Mouse (Mus musculus) gastrocnemius, postnatal 25 days (tissue): Measurements from ENCODE around the gene Ciapin1. TPM values are rescaled to one million over a fixed set of nuclear protein-coding genes. Genes with fewer than 3 reads are reported as not detected.
"Not testable (repeated sequence)": the region's sequence is repeated elsewhere in the genome, so short reads cannot be mapped to it uniquely, and the experiment has no call there.

Experiments
- DNase-seq: peaks from one replicate; pipeline ENCODE4 v3.0.0; 2022
- total RNA-seq, 2 experiments: library from RNA; stranded (reverse); gene quantifications; 1 replicate in 1 of 2; 2 replicates in 1 of 2; pipeline ENCODE4 v1.2.3; 2021

Gene Ciapin1
- total RNA-seq, 2 experiments from 2014 or later, result 38.4 to 45.3 TPM

DNA sequence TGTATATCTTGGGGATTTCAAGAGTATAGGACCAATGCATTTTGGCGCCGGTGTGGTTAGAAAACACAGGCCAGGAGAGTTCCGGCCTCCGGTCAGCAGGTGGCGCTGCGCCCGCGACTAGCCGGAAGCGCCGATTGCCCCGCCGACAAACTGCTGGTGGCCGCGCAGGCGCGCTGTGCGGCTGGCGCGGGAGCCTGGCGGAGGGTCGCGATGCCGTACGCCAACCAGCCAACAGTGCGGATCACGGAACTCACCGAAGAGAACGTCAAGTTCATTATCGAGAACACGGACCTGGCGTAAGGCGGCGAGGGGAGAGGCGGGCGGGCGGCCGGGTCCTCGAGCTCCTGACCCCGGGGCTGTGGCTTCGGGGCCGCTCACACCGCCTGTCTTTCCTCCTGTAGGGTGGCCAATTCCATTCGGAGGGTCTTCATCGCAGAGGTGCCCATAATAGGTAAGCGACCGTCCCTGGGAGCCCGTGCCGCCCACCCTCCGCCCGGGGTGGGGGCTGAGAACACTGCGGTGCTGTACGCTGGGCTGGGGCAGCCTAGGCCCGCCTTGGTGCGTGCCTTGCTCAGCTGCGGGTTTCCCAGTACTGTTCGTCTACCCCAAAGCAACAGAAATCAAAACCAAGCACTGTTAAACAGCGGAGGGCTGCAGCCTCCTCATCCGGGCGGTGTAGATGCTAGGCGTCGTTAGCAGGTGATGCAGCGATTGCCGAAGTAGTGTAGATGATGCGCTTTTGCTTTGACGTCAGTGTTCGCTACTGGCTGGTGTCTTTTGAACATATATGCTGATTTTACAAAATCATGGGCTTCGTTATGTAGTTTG, 19.4 kb upstream of the Ciapin1 start, which contains the start of gene Polr2c:
TSS of gene Polr2c (plus strand) at position 105 of the 828 bp plus-strand sequence.
- DNase-seq, result peak; percentile 83

DNA sequence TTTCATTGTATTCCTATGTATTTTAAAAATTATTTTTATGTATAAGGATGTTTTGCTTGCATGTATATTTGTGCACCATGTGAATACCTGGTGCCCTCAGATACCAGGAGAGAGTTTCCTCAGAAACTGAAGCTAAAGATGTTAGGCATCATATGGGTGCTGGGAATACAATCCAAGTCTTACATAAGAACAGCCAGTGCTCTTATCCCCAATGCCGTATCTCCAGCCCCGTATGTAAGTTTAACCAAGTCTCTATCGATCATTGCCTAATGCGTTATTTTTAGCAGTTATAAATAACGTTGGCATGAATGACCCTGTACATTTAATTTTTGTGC, 18.8 kb upstream of the Ciapin1 start:
- no peak for DNase-seq

DNA sequence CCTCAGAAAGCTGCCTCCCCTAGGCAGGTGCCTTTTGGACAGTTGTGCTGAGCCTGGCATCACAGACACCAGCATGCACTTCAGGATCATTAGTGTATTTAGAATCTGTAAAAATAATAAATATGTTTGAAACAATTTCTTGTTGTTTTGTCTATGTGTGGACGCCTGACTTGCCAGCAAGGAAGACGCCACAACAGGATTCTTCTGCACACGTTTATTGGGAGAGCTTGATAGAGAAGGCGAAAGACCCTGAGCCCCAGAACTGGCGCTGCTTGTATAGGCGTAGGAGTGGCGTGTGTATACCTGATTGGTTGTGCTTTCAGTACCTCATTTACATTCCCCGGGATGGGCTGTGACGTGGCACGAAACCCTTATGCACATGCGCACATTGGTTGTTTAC, 16.6 kb upstream of the Ciapin1 start:
- not testable (repeated sequence) for DNase-seq

DNA sequence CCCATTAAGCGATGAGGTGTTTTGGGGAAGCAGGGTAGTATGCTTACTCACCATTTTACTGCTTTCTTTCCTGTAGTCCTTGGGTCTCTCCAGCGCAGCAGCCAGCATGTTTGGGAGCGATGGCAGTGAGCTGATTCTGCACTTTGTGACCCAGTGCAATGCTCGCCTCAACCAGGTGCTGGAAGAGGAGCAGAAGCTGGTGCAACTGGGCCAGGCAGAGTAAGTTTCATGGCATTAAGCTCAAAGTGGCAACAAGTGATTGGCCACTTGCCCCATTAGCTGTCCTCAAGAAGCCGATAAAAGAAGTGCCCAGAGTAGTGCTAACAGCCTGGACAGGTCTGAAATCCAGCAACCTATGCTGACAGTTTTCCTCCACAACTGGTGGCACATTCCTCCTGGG, 11.9 kb upstream of the Ciapin1 start:
- DNase-seq, result no peak

DNA sequence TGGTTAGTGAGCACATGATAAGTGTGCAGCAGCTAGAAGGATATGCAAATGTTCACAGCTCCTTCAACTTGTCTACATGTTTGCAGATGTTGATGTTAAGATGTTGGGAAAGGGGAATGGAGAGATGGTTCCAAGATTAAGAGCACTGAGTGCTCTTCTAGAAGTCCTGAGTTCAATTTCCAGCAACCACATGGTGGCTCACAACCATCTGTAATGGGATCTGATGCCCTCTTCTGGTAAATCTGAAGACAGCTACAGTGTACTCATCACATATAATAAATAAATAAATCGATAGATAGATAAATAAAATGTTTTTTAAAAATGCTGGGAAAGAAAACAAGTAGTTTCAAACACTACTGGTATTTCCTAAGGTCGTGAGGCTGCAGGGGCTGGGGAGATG, 3.0 kb upstream of the Ciapin1 start:
- DNase-seq, result no peak

DNA sequence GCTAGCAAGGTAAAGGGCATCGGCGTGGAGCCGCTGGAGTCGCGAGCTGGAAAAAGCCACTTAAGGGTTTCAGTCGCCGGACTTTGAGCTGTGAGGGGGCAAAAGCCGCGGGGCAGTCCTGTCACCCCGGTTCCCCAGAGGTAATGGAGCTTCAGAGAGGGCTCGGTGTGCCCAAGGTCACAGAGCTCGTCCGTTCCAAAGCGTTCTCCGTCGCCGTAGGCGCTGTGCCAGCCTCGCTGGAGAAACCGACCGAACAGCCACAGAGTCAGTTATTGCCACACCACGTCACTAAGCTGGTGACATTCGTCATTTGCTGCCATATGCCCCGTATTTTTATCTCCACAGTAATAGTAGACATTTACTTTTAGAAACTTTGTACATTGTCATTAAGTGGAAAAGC, 442 bp upstream of the Ciapin1 start:
- peak; percentile 80 for DNase-seq

DNA sequence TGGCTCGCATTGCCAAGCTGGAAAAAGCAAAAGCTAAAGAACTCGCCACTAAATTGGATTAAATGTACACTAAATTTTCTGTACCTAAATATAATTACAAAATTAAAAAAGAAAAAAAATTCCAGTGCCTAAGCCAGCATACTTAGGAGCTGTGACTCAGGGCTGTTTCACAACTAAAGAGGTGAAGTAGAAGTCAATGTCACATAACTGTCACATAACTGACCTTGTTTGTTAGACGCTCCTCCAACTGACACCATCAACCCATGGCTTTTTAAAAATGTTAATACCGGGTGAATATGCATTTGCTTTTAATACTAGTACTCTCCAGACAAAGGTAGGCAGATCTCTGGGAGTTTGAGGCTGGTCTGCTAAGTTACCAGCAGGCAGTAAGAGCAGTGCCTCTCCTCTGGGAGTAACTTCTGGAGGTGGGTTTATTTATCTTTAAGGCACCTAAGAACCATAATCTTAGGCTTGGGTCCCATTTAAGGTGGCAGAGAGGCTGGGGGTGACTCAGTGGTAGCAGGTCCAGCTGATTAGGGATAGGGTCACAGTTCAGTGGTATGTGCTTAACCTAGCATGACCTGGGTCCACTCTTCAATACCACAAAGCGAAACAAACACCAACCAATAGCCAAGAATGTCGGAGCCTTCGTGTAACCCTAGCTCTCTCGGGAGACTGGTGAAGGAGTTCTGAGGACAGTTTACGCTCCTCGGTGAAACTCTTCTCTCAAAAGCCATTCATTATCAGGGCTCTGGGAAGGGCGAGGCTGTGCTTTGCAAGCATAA, 1.5 kb downstream of the Ciapin1 start:
- DNase-seq, result no peak

DNA sequence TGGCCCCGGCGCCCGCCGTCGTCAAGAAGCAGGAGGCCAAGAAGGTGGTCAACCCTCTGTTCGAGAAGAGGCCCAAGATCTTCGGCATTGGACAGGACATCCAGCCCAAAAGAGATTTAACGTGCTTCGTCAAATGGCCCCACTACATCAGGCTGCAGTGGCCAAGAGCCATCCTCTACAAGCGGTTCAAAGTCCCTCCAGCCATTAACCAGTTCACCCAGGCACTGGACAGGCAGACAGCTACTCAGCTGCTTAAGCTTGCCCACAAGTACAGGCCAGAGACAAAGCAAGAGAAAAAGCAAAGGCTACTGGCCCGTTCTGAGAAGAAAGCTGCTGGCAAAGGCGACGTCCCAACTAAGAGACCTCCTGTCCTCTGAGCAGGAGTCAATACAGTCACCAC, 2.4 kb downstream of the Ciapin1 start:
- not testable (repeated sequence) for DNase-seq

DNA sequence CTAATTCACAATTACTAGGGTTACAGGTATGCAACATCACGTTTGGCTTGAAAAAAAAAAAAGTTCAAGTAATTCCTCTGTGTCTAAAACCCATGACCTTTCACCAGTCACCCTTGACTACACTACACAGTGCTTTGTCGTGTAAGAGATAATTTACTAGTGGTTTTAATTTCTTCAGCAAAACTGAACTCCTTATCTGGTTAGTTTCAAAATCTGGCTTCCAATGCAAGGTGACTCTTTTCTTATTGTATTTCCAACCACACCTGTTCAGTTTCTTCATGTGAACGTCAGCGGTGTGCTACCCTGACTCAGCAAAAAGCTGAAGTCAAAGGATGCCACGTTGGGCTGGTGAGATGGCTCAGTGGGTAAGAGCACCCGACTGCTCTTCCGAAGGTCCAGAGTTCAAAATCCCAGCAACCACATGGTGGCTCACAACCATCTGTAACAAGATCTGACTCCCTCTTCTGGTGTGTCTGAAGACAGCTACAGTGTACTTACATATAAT, 4.2 kb downstream of the Ciapin1 start:
- not testable (repeated sequence) for DNase-seq

DNA sequence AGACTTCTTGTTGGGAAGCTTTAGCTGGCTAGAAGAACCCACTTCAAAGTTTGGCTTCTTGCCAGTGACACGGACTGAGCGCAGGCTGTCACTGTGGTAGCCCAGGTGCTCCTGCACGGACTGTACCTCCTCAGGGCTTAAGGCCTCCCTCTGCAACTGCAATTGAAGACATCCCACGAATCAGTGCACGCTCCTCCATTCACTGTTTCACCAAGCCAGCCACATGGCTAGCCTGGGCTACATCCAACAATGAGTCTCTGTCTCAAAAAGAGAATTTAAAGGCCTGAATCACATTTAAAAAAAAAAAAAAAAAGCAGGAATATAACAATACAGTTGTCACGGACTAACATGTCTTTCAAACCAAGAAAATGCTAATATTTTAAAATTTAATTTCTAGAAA, 9.9 kb downstream of the Ciapin1 start:
- DNase-seq, result no peak

DNA sequence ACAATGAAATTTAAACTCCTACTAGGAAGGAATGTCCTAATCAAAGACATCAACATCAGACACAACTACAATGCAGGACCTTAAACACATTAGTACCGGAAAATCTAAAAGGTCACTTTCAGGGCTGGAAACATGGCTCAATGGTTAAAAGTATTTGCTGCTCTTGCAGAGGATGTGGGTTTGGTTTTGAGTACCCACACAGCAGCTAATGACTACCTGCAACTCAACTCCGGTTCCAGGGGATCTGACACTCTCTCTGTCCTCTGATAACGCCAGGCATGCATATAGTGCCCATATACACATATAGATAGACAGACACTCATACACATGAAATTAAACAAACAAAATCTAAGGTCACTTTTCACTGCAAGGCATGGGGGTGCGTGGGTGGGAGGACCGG, 11.9 kb downstream of the Ciapin1 start:
- no peak for DNase-seq

DNA sequence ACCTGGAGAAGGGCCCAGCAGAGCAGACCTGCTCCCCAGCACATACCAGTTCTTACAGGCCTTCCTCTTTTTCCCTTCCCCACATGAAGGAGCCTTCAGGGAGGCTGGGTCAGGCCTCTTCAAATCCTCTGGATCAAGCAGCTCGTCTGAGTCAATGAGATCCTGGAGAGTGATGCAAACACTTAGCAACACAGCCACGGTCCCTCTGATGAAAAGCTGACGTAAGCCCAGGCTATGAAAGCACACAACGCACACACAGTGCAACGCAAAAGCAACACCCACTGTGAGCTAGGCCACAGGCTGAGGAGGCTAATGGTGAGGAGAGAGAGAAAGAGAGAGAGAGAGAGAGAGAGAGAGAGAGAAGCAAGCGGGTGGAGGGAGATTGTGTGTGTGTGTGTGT, 13.0 kb downstream of the Ciapin1 start:
- DNase-seq, result no peak

DNA sequence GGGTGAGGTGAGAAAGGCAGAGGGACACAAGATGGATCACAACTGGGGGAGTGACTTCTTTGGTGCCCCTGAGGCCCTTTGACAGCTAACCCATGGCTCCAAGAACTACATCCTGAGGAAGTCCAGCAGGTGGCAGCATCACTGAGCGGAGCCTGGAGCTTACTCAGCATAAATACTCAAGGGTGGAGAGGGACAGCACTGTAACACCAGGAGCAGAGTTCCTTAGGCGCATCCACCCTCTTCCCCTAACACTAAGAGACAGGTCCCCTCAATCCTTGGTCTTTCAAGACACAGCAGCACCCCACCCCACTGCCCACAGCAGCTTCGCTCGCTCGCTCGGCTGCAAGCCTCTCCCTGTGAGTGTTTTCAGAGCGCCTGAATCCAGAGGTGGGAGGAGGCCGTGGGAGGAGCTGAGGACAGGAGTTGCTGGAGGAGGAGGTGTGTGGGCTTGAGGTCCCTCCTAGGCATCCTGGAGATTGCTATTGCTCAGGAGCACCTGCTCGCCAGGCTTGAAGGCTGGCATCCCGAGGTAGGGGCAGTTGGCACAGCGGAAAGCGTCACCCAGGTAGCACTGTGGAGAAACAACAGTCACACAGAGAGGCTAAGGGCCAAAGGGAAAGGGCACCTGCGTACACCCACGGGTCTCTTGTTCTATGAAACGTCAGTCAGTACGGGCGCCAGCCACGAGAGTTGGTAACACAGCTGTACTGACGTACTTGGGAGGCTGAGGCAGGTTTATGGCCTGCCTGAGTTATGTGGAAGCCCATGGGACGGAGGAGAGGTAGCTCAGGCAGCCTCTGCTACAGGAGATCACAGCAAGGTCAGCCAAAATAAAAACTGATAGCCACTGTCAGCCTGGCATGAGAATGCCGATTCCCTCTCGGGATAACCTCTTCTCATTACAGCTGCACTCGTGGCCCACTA, 15.3 kb downstream of the Ciapin1 start:
- DNase-seq, result peak; percentile 30

DNA sequence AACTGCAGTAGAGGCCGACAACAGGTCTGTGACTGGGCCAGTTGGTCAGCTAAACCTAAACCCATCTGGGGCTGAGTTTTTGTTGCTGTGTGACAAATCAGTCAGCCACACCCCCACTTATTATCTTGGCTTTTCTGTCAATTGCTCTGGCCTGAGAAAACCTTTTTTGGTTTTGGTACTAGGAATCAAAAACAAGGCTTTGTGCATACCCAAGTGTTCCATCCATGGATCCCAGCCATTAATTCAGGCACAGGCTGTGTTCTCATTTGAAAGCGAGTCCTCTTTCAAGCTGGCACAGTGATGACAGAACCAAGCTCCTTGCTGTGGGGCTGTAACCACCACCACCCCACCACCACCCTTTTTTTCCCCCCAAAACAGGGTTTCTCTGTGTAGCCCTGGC, 16.8 kb downstream of the Ciapin1 start:
- no peak for DNase-seq

DNA sequence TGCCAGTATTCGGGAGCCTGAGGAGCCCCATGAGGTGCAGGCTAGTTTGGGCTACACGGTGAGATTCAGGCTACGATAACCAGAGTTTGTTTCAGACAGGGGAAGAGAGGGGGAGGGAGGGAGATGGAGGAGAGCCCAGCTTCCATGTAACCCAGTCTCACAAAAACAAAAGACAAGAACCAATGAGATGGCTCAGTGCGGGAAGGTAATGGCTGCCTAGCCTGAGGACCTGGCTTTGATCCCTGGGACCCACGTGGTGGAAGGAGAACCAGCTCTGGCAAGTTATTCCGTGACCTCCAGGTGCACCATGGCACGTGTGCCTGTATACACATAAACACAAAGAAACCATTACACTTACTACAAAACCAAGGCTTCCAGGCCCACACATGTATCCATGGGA, 17.6 kb downstream of the Ciapin1 start:
- DNase-seq, result no peak

DNA sequence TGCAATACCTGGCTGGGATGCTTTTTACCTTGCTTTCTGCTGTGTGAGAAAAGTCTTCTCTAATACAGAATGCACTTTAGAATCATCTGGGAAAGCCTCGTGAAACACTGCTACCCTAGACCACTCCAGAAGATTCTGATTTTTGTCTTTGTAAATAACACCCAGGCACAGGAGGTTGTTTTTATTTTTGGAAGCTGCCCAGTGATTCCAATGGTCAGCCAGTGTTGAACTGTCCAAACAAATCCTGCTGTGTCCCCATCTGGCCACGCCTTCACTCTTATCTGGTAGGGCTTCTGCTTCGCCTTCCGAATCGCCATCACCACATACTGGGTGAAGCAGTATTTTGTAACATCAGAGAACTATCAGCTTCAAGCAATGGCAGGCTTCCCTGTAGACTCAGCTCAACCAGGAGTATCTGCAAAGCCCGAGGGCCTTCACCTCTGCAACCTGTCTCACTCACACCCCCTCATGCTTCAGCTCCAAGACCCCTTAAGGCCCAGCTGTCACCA, 18.4 kb downstream of the Ciapin1 start:
- no peak for DNase-seq

DNA sequence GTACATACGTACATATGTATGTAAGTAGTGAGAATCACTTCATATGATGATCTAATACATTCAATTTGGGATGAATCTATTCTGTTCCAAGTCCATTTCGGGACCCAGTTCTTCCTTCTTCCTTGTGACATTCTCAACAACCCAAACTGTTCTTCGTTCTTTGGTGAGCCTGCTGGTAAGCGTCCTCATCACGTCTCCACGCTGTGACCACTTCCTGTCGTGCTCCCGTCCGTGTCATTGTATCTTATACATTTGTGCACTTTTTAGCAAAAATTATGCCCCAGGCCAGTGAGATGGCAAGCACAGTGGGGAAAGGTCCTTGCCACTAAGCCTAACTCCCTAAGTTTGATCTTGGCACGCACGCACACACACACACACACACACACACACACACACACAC, 20.2 kb downstream of the Ciapin1 start:
- DNase-seq, result no peak

DNA sequence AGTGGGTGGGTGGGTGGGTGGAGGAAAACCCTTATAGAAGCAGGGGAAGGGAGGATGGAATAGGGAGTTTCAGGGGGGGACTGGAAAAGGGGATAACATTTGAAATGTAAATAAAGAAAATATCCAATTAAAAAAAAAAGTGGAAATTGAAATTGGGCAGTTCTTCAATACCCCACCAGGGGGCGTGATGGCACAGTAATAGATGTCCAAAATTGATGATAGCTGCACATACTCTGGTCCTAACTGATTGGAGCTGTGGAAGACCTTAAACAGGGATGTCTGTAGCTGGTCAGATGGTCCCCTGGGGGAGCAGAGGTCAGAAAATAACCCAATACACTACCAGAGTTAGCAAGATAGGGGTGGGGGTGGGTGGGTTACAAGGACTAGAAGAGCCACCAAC, 23.6 kb downstream of the Ciapin1 start:
- DNase-seq, result no peak

DNA sequence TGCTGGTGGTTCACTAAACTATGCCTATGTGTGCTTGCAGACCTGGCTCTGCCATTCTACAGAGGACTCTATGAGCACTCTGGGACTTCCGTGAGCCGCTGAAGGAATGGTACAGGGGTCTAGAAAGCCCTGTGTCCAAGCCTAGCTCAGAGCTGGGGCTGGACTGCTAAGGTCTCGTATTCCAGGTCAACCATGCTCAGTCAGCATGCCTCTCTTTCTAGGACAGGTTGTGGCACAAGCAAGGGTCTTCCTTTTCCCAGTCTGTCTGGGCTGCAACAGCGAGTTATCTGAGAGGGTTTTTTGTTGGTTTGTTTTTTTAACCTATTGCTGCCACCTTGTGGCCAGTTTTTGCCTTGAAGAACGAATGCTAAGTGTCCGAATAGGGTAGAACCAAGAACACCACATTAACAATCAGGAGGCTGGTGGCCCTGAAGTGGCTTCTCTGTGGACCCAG, 25.5 kb downstream of the Ciapin1 start:
- DNase-seq, result peak; percentile 57

DNA sequence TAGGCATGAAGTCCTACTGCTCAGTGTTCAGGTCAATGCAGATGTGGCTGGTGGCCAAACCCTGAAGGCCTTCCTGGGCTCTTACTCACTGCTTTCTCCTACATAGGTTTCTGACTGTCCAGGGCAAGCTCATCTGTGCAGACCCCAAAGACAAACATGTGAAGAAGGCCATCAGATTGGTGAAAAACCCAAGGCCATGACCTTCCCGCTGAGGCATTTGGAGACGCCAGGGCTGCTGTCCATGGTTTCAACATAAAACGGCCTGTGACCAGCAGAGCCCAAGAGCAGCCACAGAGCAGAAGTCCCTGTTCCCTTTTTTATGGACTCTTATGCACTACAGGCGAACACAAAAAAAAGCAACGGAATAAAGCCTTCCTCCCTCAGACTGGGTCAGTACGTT, 26.5 kb downstream of the Ciapin1 start:
- no peak for DNase-seq

DNA sequence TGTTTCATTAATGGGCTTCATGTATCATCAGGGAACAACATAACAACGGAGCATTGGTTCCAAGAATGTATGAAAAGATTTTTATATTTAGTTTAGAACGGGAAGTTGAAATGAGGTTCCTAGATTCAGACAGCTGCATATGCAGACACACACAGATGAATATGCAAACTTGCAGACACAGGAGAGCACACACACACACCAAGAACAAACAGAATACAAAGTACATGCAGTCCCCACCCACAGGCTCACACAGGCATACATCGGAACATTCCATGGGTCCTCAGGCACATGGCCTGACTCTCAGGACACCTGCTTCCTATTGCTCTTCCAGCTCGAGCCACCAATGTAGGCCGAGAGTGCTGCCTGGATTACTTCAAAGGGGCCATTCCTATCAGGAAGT, 27.3 kb downstream of the Ciapin1 start:
- no peak for DNase-seq

DNA sequence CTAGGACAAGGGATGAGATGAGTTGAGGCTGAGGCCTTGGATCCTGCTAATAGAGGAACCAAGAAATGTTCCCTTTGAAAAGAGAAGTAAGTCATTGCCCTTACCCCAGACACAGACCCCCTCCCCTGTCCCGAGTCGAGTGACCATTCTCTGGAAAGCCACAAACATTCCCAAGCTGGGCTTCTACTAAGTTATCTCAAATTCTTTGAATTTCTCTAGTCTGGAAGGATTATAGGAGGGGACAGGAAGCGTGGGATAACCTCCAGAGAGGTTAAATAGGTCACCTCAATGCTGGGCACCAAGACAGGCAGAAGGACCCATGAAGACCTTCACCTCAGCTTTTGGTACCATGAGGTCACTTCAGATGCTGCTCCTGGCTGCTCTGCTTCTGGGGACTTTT, 28.0 kb downstream of the Ciapin1 start, which contains the start of gene Ccl17:
TSS of gene Ccl17 (plus strand) at position 301 of the 400 bp plus-strand sequence.
- DNase-seq, result no peak
